Mouse (Mus musculus): ENCODE measurements around the gene Lcp1. TPM values are rescaled to one million over a fixed set of nuclear protein-coding genes. Genes with fewer than 3 reads are reported as not detected.
A peak's percentile ranks its signal among the peaks of the same experiment; 100 is the strongest.
"Not testable (repeated sequence)": the region's sequence is repeated elsewhere in the genome, so short reads cannot be mapped to it uniquely, and the experiment has no call there.

Lcp1 gene
- polyA plus RNA-seq (2015; fragmentation: Nextera tagmentation; extraction: Ambion mirVana), result 74.8 and 77.7 TPM in 2 replicates

GRCm38 (mm10) chr14:75130501-75131318 lies at the start of gene Lcp1, which contains the start of gene Lrrc63:
Gene Lcp1 (plus strand): TSS chr14:75131101.
Gene Lrrc63 (minus strand): TSS chr14:75130881.
- H3K36me3 ChIP-seq (ENCODE audit: control insufficient read depth, insufficient read depth, low read length), result no peaks in the 10 kb centered on the region
- peak within 1 kb of the TSS; percentile 81 for H3K27ac ChIP-seq (ENCODE audit: low read length)
- H3K9me3 ChIP-seq (ENCODE audit: control insufficient read depth, low read length), result no peaks in the 10 kb centered on the region
- H3K27me3 ChIP-seq (ENCODE audit: control insufficient read depth, insufficient read depth, low read depth, low read length), result no peaks in the 10 kb centered on the region
- peak; percentile 94 for ATAC-seq (ENCODE audit: low read depth)
- peaks cover 12% of the 10 kb centered on the region; the same call in 1 of the 2 replicates for H3K4me1 ChIP-seq (replicated peaks; ENCODE audit: control insufficient read depth, insufficient read depth, low read length)
- H3K4me3 ChIP-seq (ENCODE audit: low read length), result peak within 1 kb of the TSS; percentile 69
- WGBS, result under 1% methylated on average over 42 of the region's 42 CpGs
- peak within 1 kb of the TSS; percentile 77 for H3K9ac ChIP-seq (ENCODE audit: low read length)
- peak within 1 kb of the TSS; percentile 84 for H3K4me2 ChIP-seq (ENCODE audit: low read depth, low read length)

- Histone ChIP-seq H3K27ac (ENCODE audit: low read length) (no peak overlapping the region), H3K9ac (ENCODE audit: low read length) (no peak overlapping the region)
- 87% methylated on average over 5 of the region's 5 CpGs for WGBS
These were observed 27.9 kb upstream of the Lcp1 start for GRCm38 (mm10) chr14:75102956-75103355.

DNA sequence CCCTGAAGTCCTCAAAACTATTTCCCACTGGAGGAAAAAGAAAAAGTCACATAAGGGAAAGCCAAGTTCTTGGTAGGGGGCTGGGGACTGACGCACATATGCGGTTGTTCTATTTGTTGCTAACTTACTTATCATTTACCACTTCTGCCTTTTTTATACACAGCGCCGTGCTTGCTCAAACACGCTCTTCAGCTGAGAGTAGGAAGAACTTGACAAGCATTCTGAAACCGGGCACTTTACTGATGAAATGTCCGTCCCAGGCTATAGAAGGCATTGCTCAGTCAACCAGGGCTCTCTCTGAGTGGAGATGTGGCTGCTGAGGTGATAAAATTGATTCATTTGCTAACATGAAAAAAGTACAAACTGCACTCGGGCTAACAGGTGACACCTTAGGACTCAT lies 9.2 kb upstream of the Lcp1 start:
- Histone ChIP-seq H3K4me3 (ENCODE audit: low read length) (no peak overlapping the region), H3K27ac (ENCODE audit: low read length) (no peak overlapping the region), H3K4me1 (replicated peaks; ENCODE audit: control insufficient read depth, insufficient read depth, low read length) (no peaks in the 10 kb centered on the region), H3K36me3 (ENCODE audit: control insufficient read depth, insufficient read depth, low read length) (no peaks in the 10 kb centered on the region), H3K4me2 (ENCODE audit: low read depth, low read length) (no peak overlapping the region), H3K9me3 (ENCODE audit: control insufficient read depth, low read length) (no peaks in the 10 kb centered on the region), H3K27me3 (ENCODE audit: control insufficient read depth, insufficient read depth, low read depth, low read length) (no peaks in the 10 kb centered on the region), H3K9ac (ENCODE audit: low read length) (no peak overlapping the region)
- 61% methylated on average over 8 of the region's 8 CpGs for WGBS
- ATAC-seq (ENCODE audit: low read depth), result no peak

More at GRCm38 (mm10) chr14:75102956-75103355, 27.9 kb upstream of the Lcp1 start:
- ATAC-seq (ENCODE audit: low read depth), result no peak
- H3K4me1 ChIP-seq (replicated peaks; ENCODE audit: control insufficient read depth, insufficient read depth, low read length), result no peaks in the 10 kb centered on the region
- H3K27me3 ChIP-seq (ENCODE audit: control insufficient read depth, insufficient read depth, low read depth, low read length), result no peaks in the 10 kb centered on the region
- no peaks in the 10 kb centered on the region for H3K36me3 ChIP-seq (ENCODE audit: control insufficient read depth, insufficient read depth, low read length)
- no peak overlapping the region for H3K4me3 ChIP-seq (ENCODE audit: low read length)
- H3K9me3 ChIP-seq (ENCODE audit: control insufficient read depth, low read length), result no peaks in the 10 kb centered on the region
- H3K4me2 ChIP-seq (ENCODE audit: low read depth, low read length), result no peak overlapping the region

DNA sequence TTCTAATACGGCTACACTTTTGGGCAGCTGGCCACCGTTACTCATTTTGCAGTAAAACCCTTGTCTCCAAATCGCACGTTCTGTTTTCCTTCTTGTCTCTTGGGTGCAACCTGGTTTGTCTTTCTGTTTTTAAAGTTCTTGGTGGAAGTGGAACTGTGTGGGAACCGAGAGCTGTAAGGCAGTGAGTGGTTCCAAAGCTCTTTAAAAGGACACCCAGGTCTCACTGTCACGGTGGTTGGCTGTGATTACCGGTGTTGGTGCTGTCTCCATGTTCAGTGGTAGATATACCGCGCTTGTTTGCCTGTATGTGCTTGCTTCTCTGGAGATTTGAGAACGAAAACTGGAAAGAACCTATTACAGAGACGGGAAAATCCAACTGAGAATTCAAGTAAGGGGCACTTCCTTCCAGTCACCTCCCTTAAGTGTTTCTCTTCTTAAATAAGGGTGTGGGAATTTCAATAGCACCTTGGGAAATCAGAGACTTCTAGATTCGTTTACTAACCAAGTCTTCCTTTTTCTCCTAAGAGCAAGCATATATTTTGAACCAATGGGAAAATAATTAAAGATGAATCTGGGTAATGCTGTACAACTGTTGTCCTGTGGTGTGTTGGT lies 529 bp downstream of the Lcp1 start:
- Histone ChIP-seq H3K9ac (ENCODE audit: low read length) (peak overlapping the region; percentile 60), H3K27ac (ENCODE audit: low read length) (peak overlapping the region; percentile 75), H3K27me3 (ENCODE audit: control insufficient read depth, insufficient read depth, low read depth, low read length) (no peaks in the 10 kb centered on the region), H3K4me1 (replicated peaks; ENCODE audit: control insufficient read depth, insufficient read depth, low read length) (peaks cover 12% of the 10 kb centered on the region; the same call in 1 of the 2 replicates), H3K9me3 (ENCODE audit: control insufficient read depth, low read length) (no peaks in the 10 kb centered on the region), H3K36me3 (ENCODE audit: control insufficient read depth, insufficient read depth, low read length) (no peaks in the 10 kb centered on the region), H3K4me3 (ENCODE audit: low read length) (peak overlapping the region; percentile 69), H3K4me2 (ENCODE audit: low read depth, low read length) (peak overlapping the region; percentile 84)
- 2% methylated on average over 12 of the region's 12 CpGs for WGBS
- ATAC-seq (ENCODE audit: low read depth), result no peak

GRCm38 (mm10) chr14:75136119-75136966 lies 5.4 kb downstream of the Lcp1 start:
- Histone ChIP-seq H3K4me3 (ENCODE audit: low read length) (peak overlapping the region; percentile 49), H3K9me3 (ENCODE audit: control insufficient read depth, low read length) (no peaks in the 10 kb centered on the region), H3K4me1 (replicated peaks; ENCODE audit: control insufficient read depth, insufficient read depth, low read length) (peaks cover 12% of the 10 kb centered on the region; the same call in 1 of the 2 replicates), H3K27me3 (ENCODE audit: control insufficient read depth, insufficient read depth, low read depth, low read length) (no peaks in the 10 kb centered on the region), H3K27ac (ENCODE audit: low read length) (peak overlapping the region; percentile 91), H3K36me3 (ENCODE audit: control insufficient read depth, insufficient read depth, low read length) (no peaks in the 10 kb centered on the region), H3K9ac (ENCODE audit: low read length) (peak overlapping the region; percentile 66), H3K4me2 (ENCODE audit: low read depth, low read length) (peak overlapping the region; percentile 58)
- ATAC-seq (ENCODE audit: low read depth), result peak; percentile 71
- 31% methylated on average over 25 of the region's 25 CpGs for WGBS

DNA sequence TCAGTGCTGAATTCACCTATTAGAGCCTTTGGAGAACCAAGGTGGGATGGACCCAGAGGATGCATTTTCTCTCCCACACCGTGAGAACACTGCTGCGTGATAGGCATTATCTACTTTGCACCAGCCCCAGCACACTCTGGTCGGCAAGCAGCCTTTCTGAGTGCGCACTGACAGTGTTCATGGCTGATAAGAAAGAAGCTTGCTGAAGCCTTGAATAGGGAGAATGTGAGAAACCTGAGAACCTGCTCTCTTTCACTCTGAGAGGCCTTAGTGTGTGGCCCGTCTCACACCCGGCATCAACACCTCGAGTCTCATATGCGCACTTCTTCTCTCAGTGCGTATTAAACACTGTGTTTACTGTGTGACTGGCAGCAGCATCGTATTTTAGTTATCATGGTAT lies 7.6 kb downstream of the Lcp1 start:
- ATAC-seq (ENCODE audit: low read depth), result no peak
- Histone ChIP-seq H3K4me2 (ENCODE audit: low read depth, low read length) (no peak overlapping the region), H3K27me3 (ENCODE audit: control insufficient read depth, insufficient read depth, low read depth, low read length) (no peaks in the 10 kb centered on the region), H3K9me3 (ENCODE audit: control insufficient read depth, low read length) (no peaks in the 10 kb centered on the region), H3K9ac (ENCODE audit: low read length) (no peak overlapping the region), H3K27ac (ENCODE audit: low read length) (no peak overlapping the region), H3K4me3 (ENCODE audit: low read length) (no peak overlapping the region), H3K4me1 (replicated peaks; ENCODE audit: control insufficient read depth, insufficient read depth, low read length) (peaks cover 10% of the 10 kb centered on the region; the same call in 1 of the 2 replicates), H3K36me3 (ENCODE audit: control insufficient read depth, insufficient read depth, low read length) (no peaks in the 10 kb centered on the region)
- WGBS, result 47% methylated on average over 10 of the region's 10 CpGs

- no peak overlapping the region for H3K4me3 ChIP-seq (ENCODE audit: low read length)
- H3K4me2 ChIP-seq (ENCODE audit: low read depth, low read length), result no peak overlapping the region
- H3K9me3 ChIP-seq (ENCODE audit: control insufficient read depth, low read length), result no peaks in the 10 kb centered on the region
- peaks cover 10% of the 10 kb centered on the region; the same call in 1 of the 2 replicates for H3K4me1 ChIP-seq (replicated peaks; ENCODE audit: control insufficient read depth, insufficient read depth, low read length)
- no peak for ATAC-seq (ENCODE audit: low read depth)
- H3K27ac ChIP-seq (ENCODE audit: low read length), result no peak overlapping the region
- H3K27me3 ChIP-seq (ENCODE audit: control insufficient read depth, insufficient read depth, low read depth, low read length), result no peaks in the 10 kb centered on the region
- WGBS, result 88% methylated on average over 2 of the region's 2 CpGs
- H3K36me3 ChIP-seq (ENCODE audit: control insufficient read depth, insufficient read depth, low read length), result no peaks in the 10 kb centered on the region
- H3K9ac ChIP-seq (ENCODE audit: low read length), result no peak overlapping the region
These were observed 8.3 kb downstream of the Lcp1 start for GRCm38 (mm10) chr14:75139225-75139624.

- H3K4me3 ChIP-seq (ENCODE audit: low read length); H3K4me2 ChIP-seq (ENCODE audit: low read depth, low read length); H3K4me1 ChIP-seq (replicated peaks; ENCODE audit: control insufficient read depth, insufficient read depth, low read length); H3K27ac ChIP-seq (ENCODE audit: low read length); ATAC-seq (ENCODE audit: low read depth); H3K9me3 ChIP-seq (ENCODE audit: control insufficient read depth, low read length); H3K9ac ChIP-seq (ENCODE audit: low read length); H3K27me3 ChIP-seq (ENCODE audit: control insufficient read depth, insufficient read depth, low read depth, low read length); H3K36me3 ChIP-seq (ENCODE audit: control insufficient read depth, insufficient read depth, low read length): not testable (repeated sequence)
- 64% methylated on average over 2 of the region's 2 CpGs for WGBS
These were observed 16.8 kb downstream of the Lcp1 start for GRCm38 (mm10) chr14:75147706-75148105.
